Mouse (Mus musculus) erythroblast, embryonic 14.5 days (primary cell): ENCODE results near the gene Acta1.

Experiments
- GATA1 ChIP-seq: IDR thresholded peaks from 2 replicates; pipeline ENCODE4 v1.6.1; 2012; ENCODE audit warnings: low read length, inconsistent platforms, mixed read lengths
- TAL1 ChIP-seq: IDR thresholded peaks from 3 replicates; pipeline ENCODE4 v1.6.1; 2012; ENCODE audit warnings: low read length, inconsistent platforms, mixed read lengths

DNA sequence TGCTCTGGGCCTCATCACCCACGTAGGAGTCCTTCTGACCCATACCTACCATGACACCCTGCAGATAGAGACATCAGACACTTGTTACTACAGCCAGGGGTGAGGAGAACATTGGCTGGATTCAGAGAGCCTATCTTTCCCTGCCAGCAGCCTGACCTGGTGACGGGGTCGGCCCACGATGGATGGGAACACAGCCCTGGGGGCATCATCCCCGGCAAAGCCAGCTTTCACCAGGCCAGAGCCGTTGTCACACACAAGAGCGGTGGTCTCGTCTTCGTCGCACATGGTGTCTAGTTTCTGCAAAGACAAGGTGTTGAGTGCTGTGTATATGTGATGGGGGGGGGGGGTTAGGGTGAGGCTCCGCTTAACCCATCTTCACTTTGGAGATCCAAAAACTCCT is 1.1 kb downstream of the Acta1 start:
- no peak for TF ChIP-seq TAL1
- no peak for TF ChIP-seq GATA1
